Mouse (Mus musculus) G1E-ER4 (cell line): ENCODE measurements around the gene Nck2. TPM values are rescaled to one million over a fixed set of nuclear protein-coding genes. Genes with fewer than 3 reads are reported as not detected.

Experiments used
- GATA1 ChIP-seq: IDR thresholded peaks from one replicate; pipeline ENCODE4 v1.8.0; 2012; ENCODE audit warnings: low read length, inconsistent platforms
- polyA plus RNA-seq: library from polyadenylated mRNA; stranded (reverse); fragments of >175 nt; gene quantifications from 2 replicates; pipeline ENCODE4 v1.2.3, GENCODE M21; 2012

Nck2 gene
- polyA plus RNA-seq, 1 experiment, result 55.2 TPM

- TF ChIP-seq GATA1, result no peak
Measured at GRCm38 (mm10) chr1:43597731-43598130, 153.4 kb downstream of the Nck2 start.

DNA sequence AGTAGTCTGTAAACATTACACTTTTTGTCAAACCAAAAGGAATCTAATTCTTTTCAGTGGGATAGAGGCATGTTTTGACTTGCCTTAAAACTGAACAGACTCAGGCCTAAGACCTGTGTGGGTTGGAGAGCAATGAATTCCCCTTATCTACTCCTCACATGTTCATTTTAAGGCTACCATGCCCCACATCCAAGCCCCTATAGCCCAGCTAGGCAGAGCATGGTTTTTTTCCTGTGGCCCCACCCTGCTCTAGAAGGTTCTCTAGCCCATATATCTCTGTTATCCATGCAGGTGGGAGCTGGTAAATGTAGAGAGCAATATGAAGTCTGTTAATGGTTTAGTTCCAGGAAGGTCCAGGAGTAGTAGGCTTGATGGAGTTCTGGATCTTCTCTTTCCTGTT is 155.1 kb downstream of the Nck2 start:
- no peak for TF ChIP-seq GATA1

DNA sequence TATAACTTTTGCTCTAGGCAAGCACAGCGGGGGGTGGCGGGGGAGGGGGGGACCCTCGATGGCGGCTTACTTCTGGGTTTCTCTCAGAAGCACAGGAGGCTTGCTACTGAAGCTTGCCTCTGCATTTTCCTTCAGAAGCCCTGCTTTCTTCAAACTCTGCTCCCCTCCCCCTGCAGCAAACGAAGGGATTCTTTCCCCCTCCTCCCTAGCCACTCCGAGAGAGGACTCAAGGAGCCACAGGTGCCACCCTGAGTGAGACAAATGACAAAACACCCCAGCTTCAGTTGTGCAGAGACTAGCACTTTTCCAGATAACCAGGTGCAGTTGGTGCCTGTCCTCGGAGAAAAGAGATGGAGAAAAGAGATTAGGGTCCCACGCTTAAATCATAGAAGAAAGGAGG is 156.7 kb downstream of the Nck2 start:
- TF ChIP-seq GATA1, result no peak

- TF ChIP-seq GATA1, result no peak
Measured at GRCm38 (mm10) chr1:43615948-43616347, 171.6 kb downstream of the Nck2 start.

Other genes with a start within 250 kb of the Nck2 start
- not detected in 2 replicates for gene Fhl2, start 247.6 kb upstream of the Nck2 start, polyA plus RNA-seq